Mouse (Mus musculus) midbrain, embryonic 12.5 days (tissue): ENCODE data around the gene Gm20219. TPM values are rescaled to one million over a fixed set of nuclear protein-coding genes. Genes with fewer than 3 reads are reported as not detected.

Experiments
- ATAC-seq: fragments of 200-750 bp; cut with Nextera tagmentation; 2 replicates; pipeline ENCODE4 v1.8.0; 2017; ENCODE audit warnings: low read depth, moderate TSS enrichment, moderate library complexity; ENCODE audit not compliant: low FRiP score
- H3K27ac ChIP-seq: fragments of 300-500 bp; sonication (generic); replicated peaks from 2 replicates; pipeline ENCODE4 v1.5.1; 2016; ENCODE audit warnings: mild to moderate bottlenecking
- H3K27me3 ChIP-seq: fragments of 300-500 bp; sonication (generic); 2 replicates; pipeline ENCODE4 v1.6.1; 2016; ENCODE audit warnings: mild to moderate bottlenecking
- H3K36me3 ChIP-seq: fragments of 300-500 bp; sonication (generic); 2 replicates; pipeline ENCODE4 v1.6.1; 2016
- H3K4me1 ChIP-seq: fragments of 300-500 bp; sonication (generic); 2 replicates; pipeline ENCODE4 v1.6.1; 2016
- H3K4me2 ChIP-seq: fragments of 300-500 bp; sonication (generic); replicated peaks from 2 replicates; pipeline ENCODE4 v1.6.1; 2016; ENCODE audit warnings: mild to moderate bottlenecking, moderate library complexity
- H3K4me3 ChIP-seq: fragments of 300-500 bp; sonication (generic); 2 replicates; pipeline ENCODE4 v1.5.1; 2016; ENCODE audit warnings: mild to moderate bottlenecking
- H3K9ac ChIP-seq: fragments of 300-500 bp; sonication (generic); replicated peaks from 2 replicates; pipeline ENCODE4 v1.6.1; 2016; ENCODE audit warnings: mild to moderate bottlenecking, moderate library complexity
- H3K9me3 ChIP-seq: fragments of 300-500 bp; sonication (generic); 2 replicates; pipeline ENCODE4 v1.6.1; 2016; ENCODE audit warnings: mild to moderate bottlenecking
- WGBS: fragments of 180-500 bp; shearing (Covaris S2); methylation state at CpG from one replicate; pipeline ENCODE4 v1.1.7; 2016; 5-methylcytosine and 5-hydroxymethylcytosine counted together
- polyA plus RNA-seq: library from polyadenylated mRNA; unstranded; fragments of >200 nt; fragmentation: Nextera tagmentation; extraction: Ambion mirVana; gene quantifications from 2 replicates; pipeline ENCODE4 v1.2.1, GENCODE M21; 2016

The Gm20219 gene
- polyA plus RNA-seq, 1 experiment from 2014 or later = 1.9 TPM

GRCm38 (mm10) chr17:56537912-56538311 lies 16.3 kb downstream of the Gm20219 start:
- Histone ChIP-seq H3K36me3 (no peaks in the 10 kb centered on the region), H3K27me3 (no peaks in the 10 kb centered on the region; the same call in 1 of the 2 replicates), H3K9ac (no peak overlapping the region), H3K27ac (peak overlapping the region; percentile 63), H3K4me3 (no peak overlapping the region), H3K4me1 (peaks cover 43% of the 10 kb centered on the region), H3K9me3 (no peaks in the 10 kb centered on the region), H3K4me2 (no peak overlapping the region)
- 9% methylated on average over 8 of the region's 8 CpGs for WGBS
- peak; percentile 57 for ATAC-seq

DNA sequence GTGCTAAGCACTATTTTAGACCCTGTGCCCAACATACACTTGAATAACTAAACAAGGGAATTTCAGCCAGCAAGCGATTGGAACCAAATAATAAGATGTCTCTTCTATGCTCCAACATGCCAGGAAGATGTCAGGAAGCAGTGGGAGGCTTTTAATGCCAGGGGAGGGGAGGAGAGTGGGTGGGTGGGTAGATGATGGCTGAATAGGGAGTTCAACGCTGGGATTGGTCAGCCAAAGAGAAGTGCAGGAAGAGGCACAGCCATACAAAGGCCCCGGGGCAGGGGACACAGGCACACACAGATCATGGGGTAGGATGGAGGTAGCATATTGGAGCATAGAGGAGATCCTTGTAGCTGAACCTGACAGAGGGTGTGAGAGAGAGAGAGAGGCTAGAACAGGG lies 17.3 kb downstream of the Gm20219 start:
- H3K36me3 ChIP-seq = no peaks in the 10 kb centered on the region
- peak overlapping the region; percentile 74 for H3K27ac ChIP-seq
- no peaks in the 10 kb centered on the region for H3K27me3 ChIP-seq
- H3K9me3 ChIP-seq = no peaks in the 10 kb centered on the region
- H3K4me3 ChIP-seq = no peak overlapping the region
- H3K9ac ChIP-seq = no peak overlapping the region
- 0 out of 2 replicates have a peak, but pooled peaks have one; percentile 5 for ATAC-seq
- peaks cover 34% of the 10 kb centered on the region for H3K4me1 ChIP-seq
- WGBS = 49% methylated on average over 3 of the region's 3 CpGs
- no peak overlapping the region for H3K4me2 ChIP-seq

DNA sequence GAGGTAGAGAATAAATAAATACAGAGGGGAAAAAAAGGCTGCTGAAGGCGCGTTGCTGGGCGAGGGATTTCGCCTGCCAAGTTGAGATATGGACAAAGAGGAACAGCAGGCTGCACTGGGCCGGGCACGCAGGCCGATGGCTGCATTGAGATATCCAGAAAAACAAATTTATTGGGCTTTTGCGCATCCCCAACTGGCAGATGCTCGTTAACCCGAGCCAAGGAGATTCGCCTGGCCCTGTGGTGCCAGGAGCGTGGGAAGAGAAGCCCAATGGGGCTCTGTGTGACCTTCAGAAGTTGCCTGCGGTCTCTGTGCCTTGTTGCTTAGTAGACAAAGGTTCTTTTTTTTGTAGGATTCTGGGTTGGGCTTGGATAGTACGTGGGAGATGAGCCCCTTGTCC lies 18.0 kb downstream of the Gm20219 start:
- Histone ChIP-seq H3K4me1 (peaks cover 34% of the 10 kb centered on the region), H3K4me3 (no peak overlapping the region), H3K9ac (no peak overlapping the region), H3K4me2 (no peak overlapping the region), H3K36me3 (no peaks in the 10 kb centered on the region), H3K27me3 (no peaks in the 10 kb centered on the region), H3K9me3 (no peaks in the 10 kb centered on the region), H3K27ac (peak overlapping the region; percentile 74)
- 38% methylated on average over 14 of the region's 14 CpGs for WGBS
- ATAC-seq = no peak

GRCm38 (mm10) chr17:56524943-56525342 lies 29.2 kb downstream of the Gm20219 start:
- WGBS = 74% methylated on average over 4 of the region's 4 CpGs
- no peak overlapping the region for H3K4me3 ChIP-seq
- H3K4me1 ChIP-seq = no peaks in the 10 kb centered on the region
- no peak overlapping the region for H3K9ac ChIP-seq
- no peak overlapping the region for H3K4me2 ChIP-seq
- no peak overlapping the region for H3K27ac ChIP-seq
- no peaks in the 10 kb centered on the region for H3K36me3 ChIP-seq
- H3K27me3 ChIP-seq = peaks cover 14% of the 10 kb centered on the region
- no peak for ATAC-seq
- H3K9me3 ChIP-seq = no peaks in the 10 kb centered on the region; the same call in 1 of the 2 replicates

DNA sequence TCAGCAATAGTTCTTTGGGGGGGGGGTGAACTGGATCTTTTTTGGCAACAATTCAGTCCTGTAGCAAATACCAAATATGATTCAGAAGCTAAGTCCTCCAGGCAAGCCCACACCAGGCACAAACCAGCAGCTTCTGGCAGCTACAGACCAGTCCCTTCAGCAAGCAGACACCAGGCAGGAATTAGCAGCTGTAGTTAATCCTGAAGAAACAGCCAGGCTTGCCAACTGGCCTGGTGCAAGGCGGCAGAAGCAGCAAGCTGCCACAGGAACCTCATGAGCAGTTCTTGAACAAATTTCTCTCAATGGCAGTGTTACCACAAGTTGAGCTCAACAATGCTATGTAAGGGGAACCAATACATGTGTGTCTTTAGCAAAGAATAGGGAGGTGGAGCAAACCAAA lies 31.4 kb downstream of the Gm20219 start:
- Histone ChIP-seq H3K36me3 (no peaks in the 10 kb centered on the region), H3K4me3 (no peak overlapping the region), H3K27me3 (peaks cover 14% of the 10 kb centered on the region), H3K4me1 (no peaks in the 10 kb centered on the region), H3K27ac (no peak overlapping the region), H3K9ac (no peak overlapping the region), H3K9me3 (no peaks in the 10 kb centered on the region; the same call in 1 of the 2 replicates), H3K4me2 (no peak overlapping the region)
- WGBS = 43% methylated on average over 1 of the region's 1 CpGs
- ATAC-seq = no peak

DNA sequence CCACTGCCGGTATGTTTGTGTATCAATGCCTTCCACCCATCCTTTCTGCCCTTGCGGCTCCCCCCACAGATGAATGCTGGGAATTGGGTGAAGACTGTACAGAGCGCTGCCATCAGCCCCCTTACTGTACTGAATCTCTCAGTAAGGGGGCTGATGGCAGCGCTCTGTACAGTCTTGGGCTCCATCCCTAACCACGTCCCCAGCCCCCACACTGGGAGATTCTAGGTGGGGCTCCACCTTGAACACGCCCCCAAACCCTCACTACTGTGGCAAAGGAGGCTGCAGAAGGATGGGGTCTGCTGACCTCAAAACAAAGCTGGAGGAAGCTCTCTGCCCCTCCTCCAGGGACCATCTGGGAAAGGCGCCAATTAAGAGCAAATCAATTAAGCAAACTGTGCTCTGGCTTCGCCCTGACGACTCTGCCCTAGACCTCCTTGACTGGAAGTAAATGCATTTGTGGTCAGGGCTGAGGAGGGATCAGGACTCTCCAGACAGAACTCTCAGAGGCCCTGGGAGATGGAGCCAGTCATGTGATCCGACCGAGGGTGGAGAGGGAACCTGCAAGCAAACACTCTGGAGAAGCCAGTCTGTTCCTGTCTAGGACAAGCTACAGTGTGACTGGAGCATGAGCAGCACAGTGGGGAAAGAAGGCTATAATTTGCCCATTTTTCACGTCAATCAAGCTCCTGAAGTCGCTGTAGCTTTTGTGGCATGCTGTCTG lies 38.3 kb downstream of the Gm20219 start:
- no peak overlapping the region for H3K9ac ChIP-seq
- peaks cover 22% of the 10 kb centered on the region for H3K4me1 ChIP-seq
- peak overlapping the region; percentile 23 for H3K4me2 ChIP-seq
- H3K36me3 ChIP-seq = no peaks in the 10 kb centered on the region
- ATAC-seq = peak; percentile 74
- H3K27ac ChIP-seq = peak overlapping the region; percentile 47
- 14% methylated on average over 13 of the region's 13 CpGs for WGBS
- H3K4me3 ChIP-seq = no peak overlapping the region
- H3K9me3 ChIP-seq = no peaks in the 10 kb centered on the region; the same call in 1 of the 2 replicates
- H3K27me3 ChIP-seq = peaks cover 35% of the 10 kb centered on the region

- Histone ChIP-seq H3K4me1 (peaks cover 32% of the 10 kb centered on the region), H3K4me2 (no peak overlapping the region), H3K27me3 (peaks cover 44% of the 10 kb centered on the region), H3K9me3 (no peaks in the 10 kb centered on the region), H3K27ac (no peak overlapping the region), H3K36me3 (no peaks in the 10 kb centered on the region), H3K9ac (no peak overlapping the region), H3K4me3 (no peak overlapping the region)
- no peak for ATAC-seq
- WGBS = 57% methylated on average over 12 of the region's 12 CpGs
These were observed 39.3 kb downstream of the Gm20219 start for GRCm38 (mm10) chr17:56514916-56515315.

DNA sequence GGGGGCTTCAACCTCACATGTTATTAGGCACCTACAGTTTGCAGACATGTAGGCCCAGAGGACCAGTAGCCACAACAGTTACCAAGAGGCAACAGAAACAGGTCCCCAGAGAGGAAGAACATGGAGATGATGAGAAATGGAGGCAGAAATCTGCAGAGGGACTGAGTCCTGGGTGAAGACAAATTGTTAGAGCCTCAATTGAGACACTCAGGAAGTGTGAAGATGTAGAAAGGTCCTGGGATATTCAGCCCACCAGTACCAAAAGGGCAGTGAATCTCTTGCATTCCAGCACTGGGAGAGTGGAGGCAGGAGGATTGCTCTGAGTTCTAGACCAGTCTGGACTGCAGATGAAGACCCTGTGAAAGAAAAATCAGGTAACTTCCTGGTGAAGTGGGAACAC lies 39.9 kb downstream of the Gm20219 start:
- H3K4me3 ChIP-seq = no peak overlapping the region
- H3K4me2 ChIP-seq = no peak overlapping the region
- ATAC-seq = no peak
- peaks cover 50% of the 10 kb centered on the region for H3K27me3 ChIP-seq
- no peak overlapping the region for H3K9ac ChIP-seq
- no peaks in the 10 kb centered on the region for H3K9me3 ChIP-seq
- H3K27ac ChIP-seq = no peak overlapping the region
- peaks cover 37% of the 10 kb centered on the region for H3K4me1 ChIP-seq
- H3K36me3 ChIP-seq = no peaks in the 10 kb centered on the region

- peaks cover 54% of the 10 kb centered on the region for H3K4me1 ChIP-seq
- no peak for ATAC-seq
- 68% methylated on average over 22 of the region's 22 CpGs for WGBS
- peaks cover 61% of the 10 kb centered on the region for H3K27me3 ChIP-seq
- H3K4me3 ChIP-seq = peak within 1 kb of the TSS; percentile 24
- no peak within 1 kb of the TSS for H3K27ac ChIP-seq
- H3K9ac ChIP-seq = peak within 1 kb of the TSS; percentile 17; the same call in 1 of the 2 replicates
- no peaks in the 10 kb centered on the region for H3K36me3 ChIP-seq
- H3K4me2 ChIP-seq = peak within 1 kb of the TSS; percentile 34
- no peaks in the 10 kb centered on the region for H3K9me3 ChIP-seq
These were observed 41.9 kb downstream of the Gm20219 start, which contains the start of gene Znrf4 for GRCm38 (mm10) chr17:56512310-56512709. Gene Znrf4 (minus strand): TSS chr17:56512431.

GRCm38 (mm10) chr17:56511707-56512090 lies 42.5 kb downstream of the Gm20219 start:
- Histone ChIP-seq H3K27me3 (peaks cover 61% of the 10 kb centered on the region), H3K4me1 (peaks cover 60% of the 10 kb centered on the region), H3K4me2 (peak overlapping the region; percentile 34), H3K9ac (peak overlapping the region; percentile 17; the same call in 1 of the 2 replicates), H3K9me3 (no peaks in the 10 kb centered on the region), H3K27ac (no peak overlapping the region), H3K36me3 (no peaks in the 10 kb centered on the region), H3K4me3 (peak overlapping the region; percentile 24)
- ATAC-seq = no peak
- WGBS = 27% methylated on average over 29 of the region's 29 CpGs

- Histone ChIP-seq H3K4me3 (peak overlapping the region; percentile 24), H3K27me3 (peaks cover 61% of the 10 kb centered on the region), H3K4me1 (peaks cover 63% of the 10 kb centered on the region), H3K27ac (no peak overlapping the region), H3K9me3 (no peaks in the 10 kb centered on the region), H3K36me3 (no peaks in the 10 kb centered on the region), H3K9ac (peak overlapping the region; percentile 17; the same call in 1 of the 2 replicates), H3K4me2 (peak overlapping the region; percentile 34)
- no peak for ATAC-seq
- 9% methylated on average over 60 of the region's 60 CpGs for WGBS
These were observed 43.0 kb downstream of the Gm20219 start for GRCm38 (mm10) chr17:56510970-56511706.

DNA sequence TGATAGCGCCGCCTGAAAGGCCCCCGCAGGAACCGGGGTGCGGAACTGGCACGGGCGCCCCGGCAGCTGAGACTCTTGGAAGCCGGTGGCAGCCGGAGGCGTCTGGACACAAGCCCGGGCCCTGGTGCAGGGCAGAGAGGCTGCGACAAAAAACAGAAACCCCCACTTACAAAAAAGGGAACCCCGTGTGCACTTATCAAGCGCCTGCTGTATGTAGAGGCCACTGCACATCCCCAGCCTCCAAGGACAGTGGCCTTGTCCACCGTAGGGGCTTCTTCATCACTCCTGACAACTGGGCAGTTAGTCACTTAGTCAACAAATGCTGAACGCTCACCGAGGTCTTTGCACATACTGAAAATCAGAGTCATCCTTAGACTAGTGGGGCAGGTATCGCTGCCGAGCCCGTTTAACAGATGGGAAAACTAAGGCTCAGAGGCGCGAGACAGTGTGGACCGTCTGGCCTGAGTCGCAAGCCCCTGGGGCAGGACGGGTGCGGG lies 43.7 kb downstream of the Gm20219 start:
- H3K4me1 ChIP-seq = peaks cover 57% of the 10 kb centered on the region
- no peak for ATAC-seq
- no peak overlapping the region for H3K9ac ChIP-seq
- 33% methylated on average over 26 of the region's 27 CpGs for WGBS
- no peak overlapping the region for H3K4me2 ChIP-seq
- H3K27me3 ChIP-seq = peaks cover 61% of the 10 kb centered on the region
- H3K36me3 ChIP-seq = no peaks in the 10 kb centered on the region
- no peak overlapping the region for H3K27ac ChIP-seq
- H3K9me3 ChIP-seq = no peaks in the 10 kb centered on the region
- H3K4me3 ChIP-seq = no peak overlapping the region
